Mouse (Mus musculus): ENCODE data around the gene Pde7b. TPM values are rescaled to one million over a fixed set of nuclear protein-coding genes. Genes with fewer than 3 reads are reported as not detected.

Gene Pde7b
- polyA plus RNA-seq, 1 experiment from 2014 or later: 1.00 TPM

- WGBS: 80% methylated on average over 5 of the region's 5 CpGs
- no peak for DNase-seq (ENCODE audit: low spot score)
Observed at GRCm38 (mm10) chr10:20661684-20662083, 63.2 kb downstream of the Pde7b start.

DNA sequence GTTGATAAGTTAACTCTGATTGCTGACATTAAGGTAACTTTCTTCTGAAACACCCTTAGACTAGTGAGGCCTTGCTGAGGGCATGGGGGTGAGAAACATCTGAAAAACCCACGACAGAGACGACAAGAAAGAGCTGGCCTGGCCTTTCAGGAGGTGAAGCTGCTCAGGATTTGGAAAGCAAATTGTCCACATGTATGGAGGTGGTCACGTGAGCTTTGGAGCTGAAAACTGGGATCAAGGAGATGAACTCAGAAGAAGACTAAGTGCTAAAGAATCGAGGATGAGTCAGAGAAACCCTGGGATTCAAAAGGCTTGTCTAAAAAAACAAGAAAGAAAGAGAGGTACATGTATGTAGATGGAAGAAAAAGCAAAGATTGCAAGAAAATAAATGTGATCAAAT, 65.2 kb downstream of the Pde7b start:
- no peaks in the 10 kb centered on the region for H3K36me3 ChIP-seq
- H3K9me3 ChIP-seq (replicated peaks): no peaks in the 10 kb centered on the region
- H3K4me1 ChIP-seq: peaks cover 5% of the 10 kb centered on the region
- H3K27me3 ChIP-seq (ENCODE audit: low read depth, poor library complexity, severe bottlenecking): no peaks in the 10 kb centered on the region
- 80% methylated on average over 4 of the region's 4 CpGs for WGBS
- H3K4me3 ChIP-seq: no peak overlapping the region
- DNase-seq (ENCODE audit: low spot score): no peak
- no peak overlapping the region for H3K27ac ChIP-seq (replicated peaks)

More at GRCm38 (mm10) chr10:20661684-20662083, 63.2 kb downstream of the Pde7b start:
- no peak overlapping the region for H3K4me3 ChIP-seq
- no peaks in the 10 kb centered on the region for H3K9me3 ChIP-seq (replicated peaks)
- no peaks in the 10 kb centered on the region for H3K36me3 ChIP-seq
- H3K27ac ChIP-seq (replicated peaks): no peak overlapping the region
- H3K4me1 ChIP-seq: peaks cover 5% of the 10 kb centered on the region
- no peaks in the 10 kb centered on the region for H3K27me3 ChIP-seq (ENCODE audit: low read depth, poor library complexity, severe bottlenecking)

DNA sequence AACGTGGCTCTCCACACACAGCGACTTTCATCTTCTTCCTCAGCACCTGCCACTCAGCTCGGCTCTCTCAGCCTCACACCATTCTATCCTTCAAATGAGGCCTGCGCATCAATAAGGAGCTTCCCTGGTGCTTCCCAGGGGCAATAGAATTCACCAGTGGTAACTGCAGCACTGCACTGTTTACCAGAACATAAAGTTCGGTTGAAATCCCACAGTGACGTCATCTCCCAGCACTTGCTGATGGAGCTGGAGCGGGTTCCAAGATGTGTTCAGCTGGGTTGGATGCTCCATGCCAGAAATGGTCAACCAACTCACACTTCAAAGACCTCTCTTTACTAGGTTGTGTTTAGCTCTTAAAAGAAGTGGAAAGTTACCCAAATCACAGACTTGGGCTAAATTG, 65.6 kb downstream of the Pde7b start:
- Histone ChIP-seq H3K9me3 (replicated peaks) (no peaks in the 10 kb centered on the region), H3K4me3 (no peak overlapping the region), H3K27me3 (ENCODE audit: low read depth, poor library complexity, severe bottlenecking) (no peaks in the 10 kb centered on the region), H3K36me3 (no peaks in the 10 kb centered on the region), H3K27ac (replicated peaks) (no peak overlapping the region), H3K4me1 (peaks cover 5% of the 10 kb centered on the region)
- WGBS: 83% methylated on average over 7 of the region's 7 CpGs
- DNase-seq (ENCODE audit: low spot score): no peak

DNA sequence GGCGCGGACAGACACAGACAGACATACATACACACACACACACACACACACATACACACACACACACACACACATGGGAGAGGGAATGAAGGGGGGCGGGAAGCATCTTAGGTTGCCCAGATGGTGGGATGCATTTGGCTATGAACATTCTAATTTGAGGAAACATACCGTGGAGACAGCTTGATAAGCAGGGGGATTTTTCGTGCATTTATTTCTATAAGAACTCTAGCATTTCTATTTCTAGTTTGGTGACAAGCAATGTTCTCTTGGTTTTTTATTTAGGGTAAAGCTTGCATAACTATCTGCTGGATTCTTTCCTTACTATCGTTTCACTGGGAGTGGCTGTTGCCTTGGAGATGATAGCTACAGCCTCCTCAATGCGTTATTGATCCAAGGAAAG, 66.2 kb downstream of the Pde7b start:
- Histone ChIP-seq H3K4me3 (no peak overlapping the region), H3K27me3 (ENCODE audit: low read depth, poor library complexity, severe bottlenecking) (no peaks in the 10 kb centered on the region), H3K36me3 (no peaks in the 10 kb centered on the region), H3K4me1 (peaks cover 5% of the 10 kb centered on the region), H3K27ac (replicated peaks) (no peak overlapping the region), H3K9me3 (replicated peaks) (no peaks in the 10 kb centered on the region)
- 85% methylated on average over 7 of the region's 7 CpGs for WGBS
- DNase-seq (ENCODE audit: low spot score): no peak

GRCm38 (mm10) chr10:20657316-20658081, 67.4 kb downstream of the Pde7b start:
- no peaks in the 10 kb centered on the region for H3K36me3 ChIP-seq
- no peaks in the 10 kb centered on the region for H3K27me3 ChIP-seq (ENCODE audit: low read depth, poor library complexity, severe bottlenecking)
- no peak overlapping the region for H3K4me3 ChIP-seq
- no peak overlapping the region for H3K27ac ChIP-seq (replicated peaks)
- 86% methylated on average over 12 of the region's 12 CpGs for WGBS
- no peak for DNase-seq (ENCODE audit: low spot score)
- peaks cover 5% of the 10 kb centered on the region for H3K4me1 ChIP-seq
- no peaks in the 10 kb centered on the region for H3K9me3 ChIP-seq (replicated peaks)

DNA sequence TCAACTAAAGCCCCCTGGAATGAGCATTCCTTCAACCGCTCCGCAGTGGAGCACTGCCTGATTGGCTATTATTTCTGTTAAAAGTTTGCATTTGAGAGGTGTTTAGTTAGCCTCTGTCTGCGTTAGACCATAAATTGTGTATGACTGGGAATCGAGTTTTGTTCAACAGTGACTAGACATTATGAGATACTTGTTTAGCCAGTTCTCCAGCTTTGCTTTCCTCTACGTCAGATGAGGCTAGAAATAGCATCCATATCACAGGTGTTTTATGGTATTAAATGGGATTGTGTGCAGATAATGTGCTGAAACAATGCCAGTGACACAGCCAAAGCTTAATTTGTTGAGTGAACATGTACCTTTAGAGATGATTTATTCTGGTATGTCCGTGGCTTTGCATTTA, 70.3 kb downstream of the Pde7b start:
- Histone ChIP-seq H3K4me3 (no peak overlapping the region), H3K27ac (replicated peaks) (no peak overlapping the region), H3K9me3 (replicated peaks) (no peaks in the 10 kb centered on the region), H3K27me3 (ENCODE audit: low read depth, poor library complexity, severe bottlenecking) (no peaks in the 10 kb centered on the region), H3K36me3 (no peaks in the 10 kb centered on the region), H3K4me1 (peaks cover 5% of the 10 kb centered on the region)
- no peak for DNase-seq (ENCODE audit: low spot score)
- WGBS: 90% methylated on average over 6 of the region's 6 CpGs

- H3K4me1 ChIP-seq: peaks cover 3% of the 10 kb centered on the region
- H3K27ac ChIP-seq (replicated peaks): no peak overlapping the region
- no peak overlapping the region for H3K4me3 ChIP-seq
- H3K36me3 ChIP-seq: no peaks in the 10 kb centered on the region
- WGBS: 85% methylated on average over 6 of the region's 6 CpGs
- no peaks in the 10 kb centered on the region for H3K27me3 ChIP-seq (ENCODE audit: low read depth, poor library complexity, severe bottlenecking)
- H3K9me3 ChIP-seq (replicated peaks): no peaks in the 10 kb centered on the region
- DNase-seq (ENCODE audit: low spot score): no peak
Observed at GRCm38 (mm10) chr10:20654187-20654586, 70.7 kb downstream of the Pde7b start.

- DNase-seq (ENCODE audit: low spot score): no peak
Observed at GRCm38 (mm10) chr10:20653299-20653698, 71.6 kb downstream of the Pde7b start.

DNA sequence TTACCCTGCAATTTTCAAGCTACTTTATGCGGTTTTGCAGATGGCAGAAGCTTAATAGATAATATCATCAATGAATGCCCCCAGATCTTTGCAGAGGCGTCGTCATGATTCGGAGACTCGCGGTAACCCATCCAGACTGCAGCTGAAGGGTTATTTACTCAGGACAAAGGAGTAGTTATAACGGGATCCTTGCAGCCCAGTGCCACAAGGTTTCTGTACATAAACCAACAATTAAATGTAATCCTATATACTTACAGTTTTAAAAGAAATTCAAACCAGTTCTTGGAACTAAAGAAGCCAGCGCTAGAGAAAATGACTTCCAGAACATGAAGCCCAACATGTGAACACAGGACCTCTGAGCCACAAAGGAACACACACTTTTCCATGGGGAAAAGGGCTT, 88.5 kb downstream of the Pde7b start:
- no peak overlapping the region for H3K4me3 ChIP-seq
- no peaks in the 10 kb centered on the region for H3K4me1 ChIP-seq
- no peak for DNase-seq (ENCODE audit: low spot score)
- 83% methylated on average over 8 of the region's 8 CpGs for WGBS
- H3K9me3 ChIP-seq (replicated peaks): no peaks in the 10 kb centered on the region
- no peaks in the 10 kb centered on the region for H3K36me3 ChIP-seq
- H3K27ac ChIP-seq (replicated peaks): no peak overlapping the region
- no peaks in the 10 kb centered on the region for H3K27me3 ChIP-seq (ENCODE audit: low read depth, poor library complexity, severe bottlenecking)

More at GRCm38 (mm10) chr10:20653299-20653698, 71.6 kb downstream of the Pde7b start:
- no peaks in the 10 kb centered on the region for H3K9me3 ChIP-seq (replicated peaks)
- 92% methylated on average over 3 of the region's 3 CpGs for WGBS
- no peak overlapping the region for H3K27ac ChIP-seq (replicated peaks)
- no peaks in the 10 kb centered on the region for H3K4me1 ChIP-seq
- H3K4me3 ChIP-seq: no peak overlapping the region
- H3K36me3 ChIP-seq: no peaks in the 10 kb centered on the region
- H3K27me3 ChIP-seq (ENCODE audit: low read depth, poor library complexity, severe bottlenecking): no peaks in the 10 kb centered on the region

DNA sequence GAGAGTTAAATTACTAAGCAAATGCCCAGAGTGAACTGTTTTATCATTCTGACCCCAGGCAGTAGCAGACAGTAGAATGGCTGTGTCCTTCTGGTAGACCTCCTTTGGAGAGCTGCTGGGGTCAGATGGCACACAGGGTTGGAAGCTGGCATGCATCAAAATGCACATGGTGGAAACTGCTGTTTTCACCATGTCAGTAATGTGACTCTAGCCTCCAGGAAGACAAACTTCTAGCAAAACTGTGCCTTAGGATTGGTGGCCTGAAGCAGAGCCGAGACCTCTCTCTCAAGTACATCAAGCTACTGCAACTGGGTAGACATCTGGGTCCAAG, 91.8 kb downstream of the Pde7b start:
- Histone ChIP-seq H3K9me3 (replicated peaks) (no peaks in the 10 kb centered on the region), H3K4me3 (no peak overlapping the region), H3K36me3 (no peaks in the 10 kb centered on the region), H3K27ac (replicated peaks) (no peak overlapping the region), H3K4me1 (no peaks in the 10 kb centered on the region), H3K27me3 (ENCODE audit: low read depth, poor library complexity, severe bottlenecking) (no peaks in the 10 kb centered on the region)
- 86% methylated on average over 1 of the region's 1 CpGs for WGBS
- no peak for DNase-seq (ENCODE audit: low spot score)

- H3K4me3 ChIP-seq: no peak overlapping the region
- H3K27me3 ChIP-seq (ENCODE audit: low read depth, poor library complexity, severe bottlenecking): no peaks in the 10 kb centered on the region
- H3K36me3 ChIP-seq: no peaks in the 10 kb centered on the region
- DNase-seq (ENCODE audit: low spot score): no peak
- no peaks in the 10 kb centered on the region for H3K9me3 ChIP-seq (replicated peaks)
- H3K27ac ChIP-seq (replicated peaks): no peak overlapping the region
- 80% methylated on average over 14 of the region's 14 CpGs for WGBS
- H3K4me1 ChIP-seq: no peaks in the 10 kb centered on the region
Observed at GRCm38 (mm10) chr10:20632256-20633084, 92.4 kb downstream of the Pde7b start.

GRCm38 (mm10) chr10:20630122-20630521, 94.8 kb downstream of the Pde7b start:
- 89% methylated on average over 7 of the region's 7 CpGs for WGBS

DNA sequence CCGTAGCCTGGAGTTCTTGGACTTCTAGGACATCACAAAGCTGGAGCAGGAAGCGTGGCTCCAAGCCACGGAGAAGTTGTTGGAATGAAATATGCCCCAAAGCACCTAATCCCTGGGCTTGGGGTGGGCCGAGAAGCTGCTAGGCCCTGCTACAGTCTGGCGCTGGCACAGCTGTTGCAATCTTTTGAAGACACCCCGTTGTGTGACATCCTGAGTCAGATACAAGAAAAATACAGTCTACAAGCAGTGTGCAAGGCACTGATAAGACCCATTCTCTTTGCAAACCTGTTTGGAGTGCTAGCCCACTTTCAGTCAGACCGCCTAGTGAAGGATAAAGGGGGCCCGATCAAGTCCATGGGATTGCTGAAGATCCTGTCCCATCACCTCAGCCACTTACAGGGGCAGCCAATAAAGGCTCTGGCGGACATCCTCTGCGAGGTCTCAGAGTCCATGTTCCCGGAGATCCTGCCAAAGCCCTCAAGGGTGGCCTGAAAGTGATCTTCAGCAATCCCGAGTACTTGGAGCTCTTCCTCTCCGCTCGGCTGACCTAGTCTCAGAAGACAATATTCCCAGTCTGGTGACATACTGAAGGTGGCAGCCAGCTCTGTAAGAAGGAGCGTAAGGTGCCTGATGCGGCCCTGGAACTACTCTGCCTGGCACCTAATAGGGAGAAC, 99.0 kb downstream of the Pde7b start:
- 92% methylated on average over 16 of the region's 16 CpGs for WGBS
- H3K4me3 ChIP-seq: no peak overlapping the region
- no peaks in the 10 kb centered on the region for H3K9me3 ChIP-seq (replicated peaks)
- no peaks in the 10 kb centered on the region for H3K27me3 ChIP-seq (ENCODE audit: low read depth, poor library complexity, severe bottlenecking)
- no peaks in the 10 kb centered on the region for H3K36me3 ChIP-seq
- no peak overlapping the region for H3K27ac ChIP-seq (replicated peaks)
- no peak for DNase-seq (ENCODE audit: low spot score)
- no peaks in the 10 kb centered on the region for H3K4me1 ChIP-seq

More at GRCm38 (mm10) chr10:20630122-20630521, 94.8 kb downstream of the Pde7b start:
- no peak for DNase-seq (ENCODE audit: low spot score)
- Histone ChIP-seq H3K27me3 (ENCODE audit: low read depth, poor library complexity, severe bottlenecking) (no peaks in the 10 kb centered on the region), H3K27ac (replicated peaks) (no peak overlapping the region), H3K36me3 (no peaks in the 10 kb centered on the region), H3K9me3 (replicated peaks) (no peaks in the 10 kb centered on the region), H3K4me1 (no peaks in the 10 kb centered on the region), H3K4me3 (no peak overlapping the region)

Measured in midbrain, embryonic 10.5 days (tissue).